Mouse (Mus musculus) C2C12 (cell line): ENCODE measurements around the gene Dctpp1.

Source experiments
- CEBPB ChIP-seq: IDR thresholded peaks from one replicate; pipeline ENCODE4 v1.6.1; 2011; ENCODE audit warnings: low read depth, mild to moderate bottlenecking, control low read depth, moderate library complexity
- CTCF ChIP-seq: IDR thresholded peaks from one replicate; pipeline ENCODE4 v1.5.1; 2011; ENCODE audit not compliant: control insufficient read depth, insufficient read depth, insufficient read length
- FOSL1 ChIP-seq: IDR thresholded peaks from one replicate; pipeline ENCODE4 v1.8.0; 2011; ENCODE audit warnings: mild to moderate bottlenecking, low read length; ENCODE audit not compliant: poor library complexity, insufficient read depth, severe bottlenecking
- MAX ChIP-seq: IDR thresholded peaks from one replicate; pipeline ENCODE4 v1.6.1; 2011; ENCODE audit warnings: mild to moderate bottlenecking, control low read depth
- MYOG ChIP-seq: IDR thresholded peaks from one replicate; pipeline ENCODE4 v1.6.1; 2011; ENCODE audit not compliant: control insufficient read depth, insufficient read length; ENCODE audit errors: extremely low read depth
- USF1 ChIP-seq: IDR thresholded peaks from one replicate; pipeline ENCODE4 v1.6.1; 2011; ENCODE audit warnings: low read depth, mild to moderate bottlenecking, control low read depth, moderate library complexity

- TF ChIP-seq CTCF: no peak
- TF ChIP-seq USF1: no peak
- TF ChIP-seq MYOG: no peak
- no peak for TF ChIP-seq CEBPB
- TF ChIP-seq FOSL1: no peak
- TF ChIP-seq MAX: no peak
Measured at GRCm38 (mm10) chr7:127252414-127252813, 8.1 kb downstream of the Dctpp1 start.
